Mouse (Mus musculus) left cerebral cortex, adult 8-10 months (tissue): ENCODE data around the gene Adgrg1. TPM values are rescaled to one million over a fixed set of nuclear protein-coding genes. Genes with fewer than 3 reads are reported as not detected.
A peak's percentile ranks its signal among the peaks of the same experiment; 100 is the strongest.

Experiments used
- DNase-seq, 2 experiments: peaks; one replicate each; pipeline ENCODE4 v3.0.0; 2022; ENCODE audit warnings: low spot score in 2 of 2
- total RNA-seq, 4 experiments: library from RNA; stranded (reverse); gene quantifications; 2 replicates each; pipeline ENCODE4 v1.2.4; 2022

The Adgrg1 gene
- total RNA-seq, 4 experiments from 2014 or later: 72.9 to 94.8 (median 80.5) TPM

- no peak for DNase-seq
These were observed 2.3 kb downstream of the Adgrg1 start for GRCm38 (mm10) chr8:94976651-94977417.

- no peak for DNase-seq
These were observed 3.6 kb downstream of the Adgrg1 start for GRCm38 (mm10) chr8:94978131-94978530.

GRCm38 (mm10) chr8:94978593-94979319, 4.2 kb downstream of the Adgrg1 start:
- no peak for DNase-seq

- DNase-seq: no peak
These were observed 5.6 kb downstream of the Adgrg1 start for GRCm38 (mm10) chr8:94980176-94980575.

- DNase-seq: no peak
These were observed 6.4 kb downstream of the Adgrg1 start for GRCm38 (mm10) chr8:94980976-94981375.

- no peak for DNase-seq
These were observed 7.3 kb downstream of the Adgrg1 start for GRCm38 (mm10) chr8:94981848-94982247.

GRCm38 (mm10) chr8:94983146-94983545, 8.6 kb downstream of the Adgrg1 start:
- DNase-seq: no peak

GRCm38 (mm10) chr8:94983881-94984516, 9.4 kb downstream of the Adgrg1 start:
- DNase-seq: peak in 1 of 2 experiments; percentile 59

- DNase-seq: no peak
These were observed 10.5 kb downstream of the Adgrg1 start for GRCm38 (mm10) chr8:94985023-94985422.

- DNase-seq: peak in 1 of 2 experiments; percentile 53
These were observed 12.1 kb downstream of the Adgrg1 start for GRCm38 (mm10) chr8:94986676-94987075.

- DNase-seq: no peak
These were observed 13.0 kb downstream of the Adgrg1 start for GRCm38 (mm10) chr8:94987553-94987952.

GRCm38 (mm10) chr8:94988619-94989018, 14.1 kb downstream of the Adgrg1 start:
- no peak for DNase-seq

GRCm38 (mm10) chr8:94989711-94990110, 15.2 kb downstream of the Adgrg1 start:
- DNase-seq: no peak

GRCm38 (mm10) chr8:94990598-94991453, 16.3 kb downstream of the Adgrg1 start:
- no peak for DNase-seq

- no peak for DNase-seq
These were observed 17.0 kb downstream of the Adgrg1 start for GRCm38 (mm10) chr8:94991454-94991994.

GRCm38 (mm10) chr8:94992010-94992409, 17.5 kb downstream of the Adgrg1 start:
- DNase-seq: no peak

- DNase-seq: peak in 1 of 2 experiments; percentile 74
These were observed 18.0 kb downstream of the Adgrg1 start for GRCm38 (mm10) chr8:94992534-94992933.

GRCm38 (mm10) chr8:94992996-94993724, 18.6 kb downstream of the Adgrg1 start:
- DNase-seq: no peak

GRCm38 (mm10) chr8:94994006-94994405, 19.5 kb downstream of the Adgrg1 start:
- peak in 1 of 2 experiments; percentile 75 for DNase-seq

GRCm38 (mm10) chr8:94994510-94994909, 20.0 kb downstream of the Adgrg1 start:
- no peak for DNase-seq
